Mouse (Mus musculus) kidney, embryonic 15.5 days (tissue): Measurements from ENCODE around the gene Gm21985. TPM values are rescaled to one million over a fixed set of nuclear protein-coding genes. Genes with fewer than 3 reads are reported as not detected.

Source experiments
- ATAC-seq: fragments of 200-750 bp; cut with Nextera tagmentation; replicated peaks from 2 replicates; pipeline ENCODE4 v1.8.0; 2017; ENCODE audit warnings: moderate TSS enrichment; ENCODE audit not compliant: low FRiP score
- H3K27ac ChIP-seq: fragments of 300-500 bp; sonication (generic); 2 replicates; pipeline ENCODE4 v1.5.1; 2015; ENCODE audit warnings: mild to moderate bottlenecking, inconsistent platforms
- H3K27me3 ChIP-seq: fragments of 300-500 bp; sonication (generic); 2 replicates; pipeline ENCODE4 v1.6.1; 2015; ENCODE audit warnings: inconsistent platforms
- H3K36me3 ChIP-seq: fragments of 300-500 bp; sonication (generic); 2 replicates; pipeline ENCODE4 v1.6.1; 2015; ENCODE audit warnings: inconsistent platforms
- H3K4me1 ChIP-seq: fragments of 300-500 bp; sonication (generic); 2 replicates; pipeline ENCODE4 v1.6.1; 2015; ENCODE audit warnings: inconsistent platforms
- H3K4me2 ChIP-seq: fragments of 300-500 bp; sonication (generic); 2 replicates; pipeline ENCODE4 v1.6.1; 2015; ENCODE audit warnings: moderate library complexity, mild to moderate bottlenecking, inconsistent platforms
- H3K4me3 ChIP-seq: fragments of 300-500 bp; sonication (generic); replicated peaks from 2 replicates; pipeline ENCODE4 v1.5.1; 2015; ENCODE audit warnings: mild to moderate bottlenecking, inconsistent platforms
- H3K9ac ChIP-seq: fragments of 300-500 bp; sonication (generic); 2 replicates; pipeline ENCODE4 v1.6.1; 2015; ENCODE audit warnings: mild to moderate bottlenecking, inconsistent platforms
- H3K9me3 ChIP-seq: fragments of 300-500 bp; sonication (generic); replicated peaks from 2 replicates; pipeline ENCODE4 v1.6.1; 2016; ENCODE audit warnings: inconsistent platforms
- WGBS: fragments of 180-500 bp; shearing (Covaris S2); methylation state at CpG from one replicate; pipeline ENCODE4 v1.1.7; 2015; ENCODE audit warnings: mixed read lengths; 5-methylcytosine and 5-hydroxymethylcytosine counted together
- polyA plus RNA-seq: library from polyadenylated mRNA; unstranded; fragments of >200 nt; fragmentation: Nextera tagmentation; extraction: Ambion mirVana; gene quantifications from 2 replicates; pipeline ENCODE4 v1.2.1, GENCODE M21; 2015

Gene Gm21985
- polyA plus RNA-seq, 1 experiment from 2014 or later = not detected

- peak within 1 kb of the TSS; percentile 72 for H3K4me2 ChIP-seq
- peak within 1 kb of the TSS; percentile 62 for H3K4me3 ChIP-seq
- ATAC-seq = peak; percentile 99
- H3K4me1 ChIP-seq = peaks cover 14% of the 10 kb centered on the region
- no peaks in the 10 kb centered on the region for H3K9me3 ChIP-seq
- H3K27ac ChIP-seq = peak within 1 kb of the TSS; percentile 55; the same call in 1 of the 2 replicates
- H3K36me3 ChIP-seq = peaks cover 6% of the 10 kb centered on the region
- H3K27me3 ChIP-seq = no peaks in the 10 kb centered on the region
- peak within 1 kb of the TSS; percentile 72 for H3K9ac ChIP-seq
- under 1% methylated on average over 49 of the region's 49 CpGs for WGBS
Measured at GRCm38 (mm10) chr2:112454862-112455564, 188.9 kb downstream of the Gm21985 start, which contains the start of gene Emc7. Gene Emc7, plus strand, starts transcription at chr2:112454997.

Other genes starting within 250 kb of the Gm21985 start
- not detected in 2 replicates for gene Olfr1311, start 241.9 kb upstream of the Gm21985 start, polyA plus RNA-seq
- gene Olfr1312, start 216.1 kb upstream of the Gm21985 start, polyA plus RNA-seq = not detected in 2 replicates
- not detected in 2 replicates for gene Olfr1313, start 188.5 kb upstream of the Gm21985 start, polyA plus RNA-seq
- gene Olfr1314, start 169.5 kb upstream of the Gm21985 start, polyA plus RNA-seq = not detected in 2 replicates
- gene Olfr1315-ps1, start 150.9 kb upstream of the Gm21985 start, polyA plus RNA-seq = not detected in 2 replicates
- not detected in 2 replicates for gene Olfr1316, start 131.3 kb upstream of the Gm21985 start, polyA plus RNA-seq
- gene Olfr1317, start 126.0 kb upstream of the Gm21985 start, polyA plus RNA-seq = not detected in 2 replicates
- gene Olfr1318, start 112.1 kb upstream of the Gm21985 start, polyA plus RNA-seq = not detected in 2 replicates
- gene Lpcat4, start 26.8 kb upstream of the Gm21985 start, polyA plus RNA-seq = 23.1 and 25.7 TPM in 2 replicates
- 0.08 TPM in 1 of 2 replicates, not detected in the other for gene Nutm1, start 7.0 kb upstream of the Gm21985 start, polyA plus RNA-seq
- 242 and 259 TPM in 2 replicates for gene Nop10, start 4.4 kb upstream of the Gm21985 start, polyA plus RNA-seq
- 9.5 and 10.7 TPM in 2 replicates for gene Slc12a6, start 489 bp upstream of the Gm21985 start, polyA plus RNA-seq
- gene Emc4, start 101.7 kb downstream of the Gm21985 start, polyA plus RNA-seq = 120 and 123 TPM in 2 replicates
- 38.4 and 42.3 TPM in 2 replicates for gene Katnbl1, start 112.9 kb downstream of the Gm21985 start, polyA plus RNA-seq
- 19.3 and 20.0 TPM in 2 replicates for gene Emc7, start 188.7 kb downstream of the Gm21985 start, polyA plus RNA-seq
- gene Chrm5, start 214.5 kb downstream of the Gm21985 start, polyA plus RNA-seq = 0.17 and 0.22 TPM in 2 replicates
- gene Aven, start 226.7 kb downstream of the Gm21985 start, polyA plus RNA-seq = 7.2 and 9.3 TPM in 2 replicates